Mouse (Mus musculus): Measurements from ENCODE around the gene BC030870. TPM values are rescaled to one million over a fixed set of nuclear protein-coding genes. Genes with fewer than 3 reads are reported as not detected.
"Not testable (repeated sequence)": the region's sequence is repeated elsewhere in the genome, so short reads cannot be mapped to it uniquely, and the experiment has no call there.

BC030870 gene
- not detected in 2 replicates for polyA plus RNA-seq (2016; fragmentation: Nextera tagmentation; extraction: Ambion mirVana)

GRCm38 (mm10) chr8:65129199-65129788 is at the start of gene BC030870:
BC030870 (minus strand) TSS chr8:65129563.
- no peaks in the 10 kb centered on the region for H3K4me1 ChIP-seq
- H3K9ac ChIP-seq, result no peak within 1 kb of the TSS
- no peak for ATAC-seq (ENCODE audit: low FRiP score, low read depth)
- H3K36me3 ChIP-seq, result no peaks in the 10 kb centered on the region
- no peak within 1 kb of the TSS for H3K4me3 ChIP-seq
- no peaks in the 10 kb centered on the region for H3K9me3 ChIP-seq
- H3K27ac ChIP-seq, result no peak within 1 kb of the TSS
- no peaks in the 10 kb centered on the region for H3K27me3 ChIP-seq (replicated peaks)
- WGBS, result 92% methylated on average over 15 of the region's 15 CpGs
- no peak within 1 kb of the TSS for H3K4me2 ChIP-seq (replicated peaks)

GRCm38 (mm10) chr8:65174746-65175476 is 45.5 kb upstream of the BC030870 start:
- 44% methylated on average over 3 of the region's 3 CpGs for WGBS

GRCm38 (mm10) chr8:65169184-65169583 is 39.8 kb upstream of the BC030870 start:
- Histone ChIP-seq H3K36me3 (no peaks in the 10 kb centered on the region), H3K4me3 (no peak overlapping the region), H3K27me3 (replicated peaks) (no peaks in the 10 kb centered on the region), H3K9ac (no peak overlapping the region), H3K9me3 (no peaks in the 10 kb centered on the region), H3K4me2 (replicated peaks) (no peak overlapping the region), H3K27ac (no peak overlapping the region), H3K4me1 (no peaks in the 10 kb centered on the region)
- WGBS, result 78% methylated on average over 3 of the region's 3 CpGs
- no peak for ATAC-seq (ENCODE audit: low FRiP score, low read depth)

More at GRCm38 (mm10) chr8:65174746-65175476, 45.5 kb upstream of the BC030870 start:
- no peaks in the 10 kb centered on the region for H3K36me3 ChIP-seq
- no peak overlapping the region for H3K4me2 ChIP-seq (replicated peaks)
- no peak overlapping the region for H3K9ac ChIP-seq
- no peak overlapping the region for H3K27ac ChIP-seq
- no peak for ATAC-seq (ENCODE audit: low FRiP score, low read depth)
- H3K4me3 ChIP-seq, result no peak overlapping the region
- no peaks in the 10 kb centered on the region for H3K9me3 ChIP-seq
- H3K27me3 ChIP-seq (replicated peaks), result no peaks in the 10 kb centered on the region
- no peaks in the 10 kb centered on the region for H3K4me1 ChIP-seq

GRCm38 (mm10) chr8:65160676-65161075 is 31.3 kb upstream of the BC030870 start:
- H3K27me3 ChIP-seq (replicated peaks); H3K4me2 ChIP-seq (replicated peaks); H3K27ac ChIP-seq; H3K4me1 ChIP-seq; H3K9me3 ChIP-seq; H3K36me3 ChIP-seq; H3K9ac ChIP-seq; H3K4me3 ChIP-seq: not testable (repeated sequence)
- 0 out of 2 replicates have a peak, but pooled peaks have one; percentile 25 for ATAC-seq (ENCODE audit: low FRiP score, low read depth)
- 25% methylated on average over 1 of the region's 1 CpGs for WGBS

- Histone ChIP-seq H3K27ac (no peak overlapping the region), H3K4me2 (replicated peaks) (no peak overlapping the region), H3K4me3 (no peak overlapping the region), H3K9ac (no peak overlapping the region), H3K4me1 (no peaks in the 10 kb centered on the region), H3K9me3 (no peaks in the 10 kb centered on the region), H3K36me3 (no peaks in the 10 kb centered on the region), H3K27me3 (replicated peaks) (no peaks in the 10 kb centered on the region)
- WGBS, result 66% methylated on average over 14 of the region's 14 CpGs
- ATAC-seq (ENCODE audit: low FRiP score, low read depth), result no peak
Observed at GRCm38 (mm10) chr8:65159096-65159748, 29.9 kb upstream of the BC030870 start.

- Histone ChIP-seq H3K4me2 (replicated peaks) (no peak overlapping the region), H3K9ac (no peak overlapping the region), H3K27me3 (replicated peaks) (no peaks in the 10 kb centered on the region), H3K4me3 (no peak overlapping the region), H3K27ac (no peak overlapping the region), H3K9me3 (no peaks in the 10 kb centered on the region), H3K4me1 (no peaks in the 10 kb centered on the region), H3K36me3 (no peaks in the 10 kb centered on the region)
- 84% methylated on average over 4 of the region's 4 CpGs for WGBS
- no peak for ATAC-seq (ENCODE audit: low FRiP score, low read depth)
Observed at GRCm38 (mm10) chr8:65157901-65158300, 28.5 kb upstream of the BC030870 start.

- Histone ChIP-seq H3K4me3 (no peak overlapping the region), H3K4me1 (no peaks in the 10 kb centered on the region), H3K27me3 (replicated peaks) (no peaks in the 10 kb centered on the region), H3K27ac (no peak overlapping the region), H3K4me2 (replicated peaks) (no peak overlapping the region), H3K9ac (no peak overlapping the region), H3K9me3 (no peaks in the 10 kb centered on the region), H3K36me3 (no peaks in the 10 kb centered on the region)
- 78% methylated on average over 3 of the region's 3 CpGs for WGBS
- ATAC-seq (ENCODE audit: low FRiP score, low read depth), result 0 out of 2 replicates have a peak, but pooled peaks have one; percentile 25
Observed at GRCm38 (mm10) chr8:65138830-65139466, 9.6 kb upstream of the BC030870 start.

- no peaks in the 10 kb centered on the region for H3K27me3 ChIP-seq (replicated peaks)
- H3K27ac ChIP-seq, result no peak overlapping the region
- H3K36me3 ChIP-seq, result no peaks in the 10 kb centered on the region
- WGBS, result 82% methylated on average over 3 of the region's 3 CpGs
- H3K9me3 ChIP-seq, result no peaks in the 10 kb centered on the region
- no peak overlapping the region for H3K9ac ChIP-seq
- H3K4me2 ChIP-seq (replicated peaks), result no peak overlapping the region
- H3K4me3 ChIP-seq, result no peak overlapping the region
- no peak for ATAC-seq (ENCODE audit: low FRiP score, low read depth)
- H3K4me1 ChIP-seq, result no peaks in the 10 kb centered on the region
Observed at GRCm38 (mm10) chr8:65126454-65126853, 2.9 kb downstream of the BC030870 start.

- Histone ChIP-seq H3K27ac (no peak overlapping the region), H3K36me3 (no peaks in the 10 kb centered on the region), H3K4me1 (no peaks in the 10 kb centered on the region), H3K27me3 (replicated peaks) (no peaks in the 10 kb centered on the region), H3K9ac (no peak overlapping the region), H3K4me3 (no peak overlapping the region), H3K9me3 (no peaks in the 10 kb centered on the region), H3K4me2 (replicated peaks) (no peak overlapping the region)
- no peak for ATAC-seq (ENCODE audit: low FRiP score, low read depth)
- 91% methylated on average over 1 of the region's 1 CpGs for WGBS
Observed at GRCm38 (mm10) chr8:65126014-65126413, 3.3 kb downstream of the BC030870 start.

GRCm38 (mm10) chr8:65112092-65112491 is 17.3 kb downstream of the BC030870 start:
- no peaks in the 10 kb centered on the region for H3K4me1 ChIP-seq
- H3K9me3 ChIP-seq, result no peaks in the 10 kb centered on the region
- H3K27ac ChIP-seq, result no peak overlapping the region
- H3K4me2 ChIP-seq (replicated peaks), result no peak overlapping the region
- H3K27me3 ChIP-seq (replicated peaks), result no peaks in the 10 kb centered on the region
- 82% methylated on average over 6 of the region's 6 CpGs for WGBS
- H3K4me3 ChIP-seq, result no peak overlapping the region
- H3K36me3 ChIP-seq, result no peaks in the 10 kb centered on the region
- ATAC-seq (ENCODE audit: low FRiP score, low read depth), result no peak
- H3K9ac ChIP-seq, result no peak overlapping the region

- no peaks in the 10 kb centered on the region for H3K9me3 ChIP-seq
- no peak overlapping the region for H3K4me2 ChIP-seq (replicated peaks)
- H3K27ac ChIP-seq, result no peak overlapping the region
- no peaks in the 10 kb centered on the region for H3K36me3 ChIP-seq
- H3K27me3 ChIP-seq (replicated peaks), result no peaks in the 10 kb centered on the region
- H3K9ac ChIP-seq, result no peak overlapping the region
- peak; percentile 83 for ATAC-seq (ENCODE audit: low FRiP score, low read depth)
- no peaks in the 10 kb centered on the region for H3K4me1 ChIP-seq
- 37% methylated on average over 5 of the region's 5 CpGs for WGBS
- no peak overlapping the region for H3K4me3 ChIP-seq
Observed at GRCm38 (mm10) chr8:65110285-65110691, 19.1 kb downstream of the BC030870 start.

- Histone ChIP-seq H3K27ac (no peak overlapping the region), H3K4me2 (replicated peaks) (no peak overlapping the region), H3K9ac (no peak overlapping the region), H3K4me3 (no peak overlapping the region), H3K9me3 (no peaks in the 10 kb centered on the region), H3K27me3 (replicated peaks) (no peaks in the 10 kb centered on the region), H3K36me3 (no peaks in the 10 kb centered on the region), H3K4me1 (no peaks in the 10 kb centered on the region)
- no peak for ATAC-seq (ENCODE audit: low FRiP score, low read depth)
- WGBS, result 83% methylated on average over 6 of the region's 6 CpGs
Observed at GRCm38 (mm10) chr8:65108936-65109335, 20.4 kb downstream of the BC030870 start.
